Mouse (Mus musculus) intestine, embryonic 16.5 days (tissue): Measurements from ENCODE around the gene Exoc4. TPM values are rescaled to one million over a fixed set of nuclear protein-coding genes. Genes with fewer than 3 reads are reported as not detected.

Experiments used
- ATAC-seq: fragments of 200-750 bp; cut with Nextera tagmentation; 2 replicates; pipeline ENCODE4 v1.8.0; 2017; ENCODE audit warnings: moderate TSS enrichment, moderate library complexity
- H3K27ac ChIP-seq: fragments of 300-500 bp; sonication (generic); 2 replicates; pipeline ENCODE4 v1.5.1; 2014; ENCODE audit warnings: mild to moderate bottlenecking, low read length
- H3K27me3 ChIP-seq: fragments of 300-500 bp; sonication (generic); replicated peaks from 2 replicates; pipeline ENCODE4 v1.6.1; 2014; ENCODE audit warnings: low read length, control low read depth, mixed read lengths; ENCODE audit not compliant: control insufficient read depth, insufficient read depth
- H3K36me3 ChIP-seq: fragments of 300-500 bp; sonication (generic); 2 replicates; pipeline ENCODE4 v1.6.1; 2014; ENCODE audit warnings: low read length, control low read depth; ENCODE audit not compliant: control insufficient read depth, insufficient read depth
- H3K4me1 ChIP-seq: fragments of 300-500 bp; sonication (generic); 2 replicates; pipeline ENCODE4 v1.6.1; 2014; ENCODE audit warnings: low read length, control low read depth, mixed read lengths; ENCODE audit not compliant: control insufficient read depth, insufficient read depth
- H3K4me2 ChIP-seq: fragments of 300-500 bp; sonication (generic); 2 replicates; pipeline ENCODE4 v1.6.1; 2014; ENCODE audit warnings: low read depth, low read length, control low read depth
- H3K4me3 ChIP-seq: fragments of 300-500 bp; sonication (generic); 2 replicates; pipeline ENCODE4 v1.5.1; 2014; ENCODE audit warnings: mild to moderate bottlenecking, low read length
- H3K9ac ChIP-seq: fragments of 300-500 bp; sonication (generic); 2 replicates; pipeline ENCODE4 v1.6.1; 2014; ENCODE audit warnings: low read depth, low read length
- H3K9me3 ChIP-seq: fragments of 300-500 bp; sonication (generic); 2 replicates; pipeline ENCODE4 v1.6.1; 2016; ENCODE audit warnings: low read length, control low read depth; ENCODE audit not compliant: control insufficient read depth
- WGBS: fragments of 180-500 bp; shearing (Covaris S2); extraction: QIAGEN DNeasy Blood & Tissue Kit; methylation state at CpG from one replicate; pipeline ENCODE4 v1.1.7; 2014; 5-methylcytosine and 5-hydroxymethylcytosine counted together
- polyA plus RNA-seq: library from polyadenylated mRNA; unstranded; fragments of >200 nt; fragmentation: Nextera tagmentation; extraction: Ambion mirVana; gene quantifications from 2 replicates; pipeline ENCODE4 v1.2.1, GENCODE M21; 2015

The Exoc4 gene
- polyA plus RNA-seq, 1 experiment from 2014 or later, result 24.1 TPM

GRCm38 (mm10) chr6:33738857-33739291, 490.0 kb downstream of the Exoc4 start:
- H3K4me2 ChIP-seq, result no peak overlapping the region
- H3K4me3 ChIP-seq, result no peak overlapping the region
- H3K4me1 ChIP-seq, result no peaks in the 10 kb centered on the region
- no peaks in the 10 kb centered on the region for H3K27me3 ChIP-seq
- H3K27ac ChIP-seq, result no peak overlapping the region
- H3K9ac ChIP-seq, result no peak overlapping the region
- H3K36me3 ChIP-seq, result no peaks in the 10 kb centered on the region
- WGBS, result 41% methylated on average over 3 of the region's 3 CpGs
- 0 out of 2 replicates have a peak, but pooled peaks cover 4% of the 10 kb centered on the region for H3K9me3 ChIP-seq
- ATAC-seq, result no peak

GRCm38 (mm10) chr6:33739304-33739703, 490.4 kb downstream of the Exoc4 start:
- no peak overlapping the region for H3K9ac ChIP-seq
- H3K27me3 ChIP-seq, result no peaks in the 10 kb centered on the region
- H3K4me1 ChIP-seq, result no peaks in the 10 kb centered on the region
- 0 out of 2 replicates have a peak, but pooled peaks cover 4% of the 10 kb centered on the region for H3K9me3 ChIP-seq
- WGBS, result 61% methylated on average over 4 of the region's 4 CpGs
- H3K4me3 ChIP-seq, result no peak overlapping the region
- ATAC-seq, result no peak
- H3K4me2 ChIP-seq, result no peak overlapping the region
- H3K36me3 ChIP-seq, result no peaks in the 10 kb centered on the region
- H3K27ac ChIP-seq, result no peak overlapping the region

GRCm38 (mm10) chr6:33755976-33756375, 507.1 kb downstream of the Exoc4 start:
- ATAC-seq, result no peak
- H3K27me3 ChIP-seq, result no peaks in the 10 kb centered on the region
- no peak overlapping the region for H3K4me3 ChIP-seq
- WGBS, result 91% methylated on average over 5 of the region's 5 CpGs
- no peaks in the 10 kb centered on the region for H3K36me3 ChIP-seq
- H3K9me3 ChIP-seq, result no peaks in the 10 kb centered on the region
- no peak overlapping the region for H3K27ac ChIP-seq
- H3K4me2 ChIP-seq, result no peak overlapping the region
- no peak overlapping the region for H3K9ac ChIP-seq
- no peaks in the 10 kb centered on the region for H3K4me1 ChIP-seq

GRCm38 (mm10) chr6:33761557-33761956, 512.7 kb downstream of the Exoc4 start:
- no peak overlapping the region for H3K9ac ChIP-seq
- no peak overlapping the region for H3K4me2 ChIP-seq
- H3K36me3 ChIP-seq, result no peaks in the 10 kb centered on the region
- ATAC-seq, result no peak
- H3K4me3 ChIP-seq, result no peak overlapping the region
- no peaks in the 10 kb centered on the region for H3K27me3 ChIP-seq
- no peaks in the 10 kb centered on the region for H3K4me1 ChIP-seq
- no peak overlapping the region for H3K27ac ChIP-seq
- no peaks in the 10 kb centered on the region for H3K9me3 ChIP-seq

- Histone ChIP-seq H3K27ac (no peak overlapping the region), H3K4me2 (no peak overlapping the region), H3K27me3 (no peaks in the 10 kb centered on the region), H3K9ac (no peak overlapping the region), H3K4me1 (no peaks in the 10 kb centered on the region), H3K36me3 (no peaks in the 10 kb centered on the region), H3K4me3 (no peak overlapping the region), H3K9me3 (no peaks in the 10 kb centered on the region)
- no peak for ATAC-seq
- WGBS, result 85% methylated on average over 4 of the region's 4 CpGs
These were observed 514.4 kb downstream of the Exoc4 start for GRCm38 (mm10) chr6:33763245-33763644.

GRCm38 (mm10) chr6:33763970-33764369, 515.1 kb downstream of the Exoc4 start:
- no peaks in the 10 kb centered on the region for H3K36me3 ChIP-seq
- no peaks in the 10 kb centered on the region for H3K4me1 ChIP-seq
- no peak overlapping the region for H3K4me3 ChIP-seq
- ATAC-seq, result no peak
- no peak overlapping the region for H3K9ac ChIP-seq
- 56% methylated on average over 3 of the region's 3 CpGs for whole genome bisulfite sequencing
- H3K4me2 ChIP-seq, result no peak overlapping the region
- H3K9me3 ChIP-seq, result no peaks in the 10 kb centered on the region
- no peak overlapping the region for H3K27ac ChIP-seq
- H3K27me3 ChIP-seq, result no peaks in the 10 kb centered on the region

GRCm38 (mm10) chr6:33769251-33769650, 520.4 kb downstream of the Exoc4 start:
- no peaks in the 10 kb centered on the region for H3K27me3 ChIP-seq
- no peak overlapping the region for H3K9ac ChIP-seq
- no peak overlapping the region for H3K27ac ChIP-seq
- no peaks in the 10 kb centered on the region for H3K4me1 ChIP-seq
- WGBS, result 58% methylated on average over 3 of the region's 3 CpGs
- H3K4me2 ChIP-seq, result no peak overlapping the region
- H3K4me3 ChIP-seq, result no peak overlapping the region
- ATAC-seq, result no peak
- H3K9me3 ChIP-seq, result no peaks in the 10 kb centered on the region
- no peaks in the 10 kb centered on the region for H3K36me3 ChIP-seq

- ATAC-seq, result no peak
- H3K4me1 ChIP-seq, result no peaks in the 10 kb centered on the region
- WGBS, result 68% methylated on average over 2 of the region's 2 CpGs
These were observed 521.1 kb downstream of the Exoc4 start for GRCm38 (mm10) chr6:33770021-33770420.

GRCm38 (mm10) chr6:33772551-33773315, 523.8 kb downstream of the Exoc4 start:
- no peak for ATAC-seq
- no peak overlapping the region for H3K27ac ChIP-seq
- H3K4me1 ChIP-seq, result no peaks in the 10 kb centered on the region
- no peak overlapping the region for H3K4me3 ChIP-seq
- no peaks in the 10 kb centered on the region for H3K9me3 ChIP-seq
- WGBS, result 63% methylated on average over 9 of the region's 9 CpGs
- H3K4me2 ChIP-seq, result no peak overlapping the region
- H3K9ac ChIP-seq, result no peak overlapping the region
- no peaks in the 10 kb centered on the region for H3K27me3 ChIP-seq
- no peaks in the 10 kb centered on the region for H3K36me3 ChIP-seq

More at GRCm38 (mm10) chr6:33770021-33770420, 521.1 kb downstream of the Exoc4 start:
- Histone ChIP-seq H3K27ac (no peak overlapping the region), H3K9ac (no peak overlapping the region), H3K36me3 (no peaks in the 10 kb centered on the region), H3K4me3 (no peak overlapping the region), H3K27me3 (no peaks in the 10 kb centered on the region), H3K9me3 (no peaks in the 10 kb centered on the region), H3K4me2 (no peak overlapping the region)

- no peak for ATAC-seq
- 78% methylated on average over 2 of the region's 2 CpGs for WGBS
- Histone ChIP-seq H3K9ac (no peak overlapping the region), H3K4me2 (no peak overlapping the region), H3K36me3 (no peaks in the 10 kb centered on the region), H3K27me3 (no peaks in the 10 kb centered on the region), H3K27ac (no peak overlapping the region), H3K9me3 (no peaks in the 10 kb centered on the region), H3K4me3 (no peak overlapping the region), H3K4me1 (no peaks in the 10 kb centered on the region; the same call in 1 of the 2 replicates)
These were observed 543.7 kb downstream of the Exoc4 start for GRCm38 (mm10) chr6:33792604-33793003.
